Mouse (Mus musculus) lung, embryonic 15.5 days (tissue): ENCODE data around the gene P2ry12. TPM values are rescaled to one million over a fixed set of nuclear protein-coding genes. Genes with fewer than 3 reads are reported as not detected.

Experiments used
- ATAC-seq: fragments of 200-750 bp; cut with Nextera tagmentation; 2 replicates; pipeline ENCODE4 v1.8.0; 2017; ENCODE audit warnings: moderate number of reproducible peaks, borderline replicate concordance; ENCODE audit not compliant: low FRiP score, low TSS enrichment; ENCODE audit errors: extremely low read depth
- H3K27ac ChIP-seq: fragments of 300-500 bp; sonication (generic); 2 replicates; pipeline ENCODE4 v1.5.1; 2015; ENCODE audit warnings: moderate library complexity, mild to moderate bottlenecking, inconsistent platforms
- H3K27me3 ChIP-seq: fragments of 300-500 bp; sonication (generic); 2 replicates; pipeline ENCODE4 v1.6.1; 2015; ENCODE audit warnings: inconsistent platforms
- H3K36me3 ChIP-seq: fragments of 300-500 bp; sonication (generic); 2 replicates; pipeline ENCODE4 v1.6.1; 2015; ENCODE audit warnings: inconsistent platforms
- H3K4me1 ChIP-seq: fragments of 300-500 bp; sonication (generic); 2 replicates; pipeline ENCODE4 v1.6.1; 2015; ENCODE audit warnings: inconsistent platforms
- H3K4me2 ChIP-seq: fragments of 300-500 bp; sonication (generic); 2 replicates; pipeline ENCODE4 v1.6.1; 2015; ENCODE audit warnings: inconsistent platforms, mild to moderate bottlenecking, moderate library complexity
- H3K4me3 ChIP-seq: fragments of 300-500 bp; sonication (generic); 2 replicates; pipeline ENCODE4 v1.5.1; 2015; ENCODE audit warnings: mild to moderate bottlenecking, inconsistent platforms
- H3K9ac ChIP-seq: fragments of 300-500 bp; sonication (generic); 2 replicates; pipeline ENCODE4 v1.6.1; 2015; ENCODE audit warnings: inconsistent platforms
- H3K9me3 ChIP-seq: fragments of 300-500 bp; sonication (generic); 2 replicates; pipeline ENCODE4 v1.6.1; 2016; ENCODE audit warnings: inconsistent platforms
- WGBS: fragments of 180-500 bp; shearing (Covaris S2); methylation state at CpG from one replicate; pipeline ENCODE4 v1.1.7; 2015; 5-methylcytosine and 5-hydroxymethylcytosine counted together
- polyA plus RNA-seq: library from polyadenylated mRNA; unstranded; fragments of >200 nt; fragmentation: Nextera tagmentation; extraction: Ambion mirVana; gene quantifications from 2 replicates; pipeline ENCODE4 v1.2.1, GENCODE M21; 2015

P2ry12 gene
- polyA plus RNA-seq, 1 experiment from 2014 or later: 2.8 TPM

DNA sequence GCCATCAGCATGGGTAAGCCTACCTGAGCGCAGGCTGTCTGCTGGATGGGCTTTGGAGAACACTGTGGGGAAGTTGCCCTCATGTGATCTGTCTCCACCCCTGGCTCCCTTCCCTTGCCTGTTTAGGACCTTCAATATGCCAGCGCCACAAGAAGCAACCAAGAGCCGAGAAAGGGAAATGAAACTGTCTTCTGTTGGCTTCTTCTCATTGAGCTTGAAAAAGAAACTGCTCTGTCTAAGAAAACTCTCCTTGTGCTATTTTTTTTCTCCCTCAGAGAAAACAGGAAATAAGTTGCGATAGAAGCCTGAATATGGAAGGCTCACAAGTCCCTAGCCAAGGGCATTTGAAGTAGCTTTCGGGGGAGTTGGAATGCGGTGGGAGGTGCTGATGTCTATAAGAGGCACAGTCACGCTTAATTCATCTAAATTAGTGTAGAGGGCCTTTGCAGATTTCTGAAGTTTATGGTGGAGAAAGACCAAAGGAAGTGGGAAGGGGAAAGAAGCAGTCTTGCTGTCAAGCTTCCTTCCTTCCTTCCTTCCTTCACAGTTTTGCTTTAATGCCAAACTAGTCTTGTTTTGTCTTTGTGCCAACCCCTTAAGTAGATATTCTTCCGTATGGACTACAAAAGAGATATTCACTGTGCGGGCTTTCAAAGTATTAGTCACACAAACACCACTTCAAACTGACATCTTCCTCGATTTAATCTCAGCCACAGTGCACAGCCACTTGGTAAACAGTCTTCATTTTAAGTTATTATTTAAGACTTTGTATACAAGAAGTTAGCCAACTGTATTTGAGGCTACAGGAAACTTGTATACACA lies 33.7 kb downstream of the P2ry12 start:
- Histone ChIP-seq H3K4me3 (no peak overlapping the region), H3K4me2 (peak overlapping the region; percentile 28), H3K27ac (peak overlapping the region; percentile 89), H3K9me3 (no peaks in the 10 kb centered on the region), H3K36me3 (no peaks in the 10 kb centered on the region), H3K4me1 (peaks cover 15% of the 10 kb centered on the region; the same call in 1 of the 2 replicates), H3K27me3 (no peaks in the 10 kb centered on the region), H3K9ac (no peak overlapping the region)
- ATAC-seq: peak; percentile 90
- WGBS: 20% methylated on average over 10 of the region's 10 CpGs

DNA sequence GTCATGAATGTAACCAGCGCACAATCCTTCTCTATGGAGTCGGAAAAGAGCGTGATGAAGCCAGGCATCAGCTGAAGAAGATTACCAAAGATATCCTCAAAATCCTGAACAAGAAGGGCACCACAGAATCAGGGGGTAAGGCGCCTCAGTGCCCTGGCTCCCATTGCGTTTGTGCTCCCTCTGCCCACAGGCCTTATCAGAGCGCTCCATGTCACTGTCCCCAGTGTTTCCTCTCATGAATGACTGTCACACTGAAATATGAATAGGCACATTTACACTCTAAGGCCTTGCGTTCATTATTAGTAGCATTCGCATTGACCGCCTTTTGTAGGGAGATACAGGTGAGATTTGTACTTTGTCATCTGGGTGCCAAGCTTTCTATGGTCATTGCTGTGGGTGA lies 35.0 kb downstream of the P2ry12 start:
- no peak overlapping the region for H3K4me3 ChIP-seq
- H3K9me3 ChIP-seq: no peaks in the 10 kb centered on the region

DNA sequence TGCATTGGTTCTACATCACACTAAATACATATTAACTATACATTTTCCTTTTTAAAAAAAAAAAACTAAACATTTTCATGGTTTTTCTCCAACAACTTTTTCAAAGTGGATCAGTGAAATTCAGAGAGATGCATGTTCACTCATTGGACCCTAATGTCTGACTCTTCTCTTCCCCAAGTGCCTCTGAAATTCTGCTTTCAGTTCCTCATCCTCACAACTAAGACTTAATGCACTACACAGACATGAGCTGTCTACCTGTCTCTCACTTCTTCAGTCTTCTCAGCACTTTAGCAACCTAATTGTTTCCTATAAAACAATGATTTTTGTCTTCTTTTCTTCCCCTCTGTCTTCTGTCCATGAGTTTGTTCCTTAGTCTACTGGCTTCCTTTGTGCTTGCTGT lies 37.3 kb downstream of the P2ry12 start:
- Histone ChIP-seq H3K4me1 (peaks cover 15% of the 10 kb centered on the region; the same call in 1 of the 2 replicates), H3K9me3 (no peaks in the 10 kb centered on the region), H3K4me2 (no peak overlapping the region), H3K9ac (no peak overlapping the region), H3K36me3 (no peaks in the 10 kb centered on the region), H3K4me3 (no peak overlapping the region), H3K27me3 (no peaks in the 10 kb centered on the region), H3K27ac (no peak overlapping the region)
- no peak for ATAC-seq

More for the DNA sequence above, 35.0 kb downstream of the P2ry12 start:
- H3K27me3 ChIP-seq: no peaks in the 10 kb centered on the region
- no peaks in the 10 kb centered on the region for H3K36me3 ChIP-seq
- H3K27ac ChIP-seq: 0 out of 2 replicates have a peak overlapping the region, but pooled peaks have one; percentile 89
- H3K4me1 ChIP-seq: peaks cover 15% of the 10 kb centered on the region; the same call in 1 of the 2 replicates
- no peak overlapping the region for H3K4me2 ChIP-seq
- no peak for ATAC-seq
- no peak overlapping the region for H3K9ac ChIP-seq
- 92% methylated on average over 9 of the region's 9 CpGs for WGBS

- no peaks in the 10 kb centered on the region for H3K36me3 ChIP-seq
- H3K4me2 ChIP-seq: no peak overlapping the region
- H3K9ac ChIP-seq: no peak overlapping the region
- no peaks in the 10 kb centered on the region for H3K9me3 ChIP-seq
- no peak for ATAC-seq
- H3K27me3 ChIP-seq: no peaks in the 10 kb centered on the region
- H3K27ac ChIP-seq: no peak overlapping the region
- whole genome bisulfite sequencing: 94% methylated on average over 2 of the region's 2 CpGs
- H3K4me1 ChIP-seq: no peaks in the 10 kb centered on the region
- H3K4me3 ChIP-seq: no peak overlapping the region
Observed at GRCm38 (mm10) chr3:59222303-59222702, 40.4 kb downstream of the P2ry12 start.

- Histone ChIP-seq H3K9ac (no peak overlapping the region), H3K4me1 (no peaks in the 10 kb centered on the region), H3K4me2 (no peak overlapping the region), H3K4me3 (no peak overlapping the region), H3K36me3 (no peaks in the 10 kb centered on the region), H3K27ac (no peak overlapping the region), H3K27me3 (no peaks in the 10 kb centered on the region), H3K9me3 (no peaks in the 10 kb centered on the region)
- no peak for ATAC-seq
- 63% methylated on average over 2 of the region's 2 CpGs for WGBS
Observed at GRCm38 (mm10) chr3:59219326-59219725, 43.3 kb downstream of the P2ry12 start.

DNA sequence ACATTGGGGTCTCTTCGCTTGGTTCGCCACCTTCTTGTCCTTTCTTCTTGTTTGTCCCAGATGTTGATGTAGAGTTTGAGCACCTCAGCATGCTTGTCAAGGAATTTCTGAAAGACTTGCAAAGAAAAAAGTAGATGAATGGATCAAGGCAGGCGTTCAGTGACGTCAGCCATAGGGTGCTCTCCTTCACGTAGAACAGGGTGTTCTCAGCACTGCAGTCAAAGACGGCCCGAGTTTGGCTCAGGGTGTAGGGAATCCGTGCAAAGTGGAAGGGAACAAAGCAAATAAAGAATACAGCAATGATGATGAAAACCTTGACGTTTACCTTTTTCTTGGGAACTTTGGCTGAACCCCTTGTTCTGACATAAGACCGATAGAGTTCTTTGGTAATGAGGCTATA lies 45.5 kb downstream of the P2ry12 start:
- H3K27me3 ChIP-seq: no peaks in the 10 kb centered on the region
- H3K4me3 ChIP-seq: no peak overlapping the region
- H3K9me3 ChIP-seq: no peaks in the 10 kb centered on the region
- no peaks in the 10 kb centered on the region for H3K4me1 ChIP-seq
- no peak overlapping the region for H3K9ac ChIP-seq
- H3K4me2 ChIP-seq: no peak overlapping the region
- no peaks in the 10 kb centered on the region for H3K36me3 ChIP-seq
- WGBS: 80% methylated on average over 10 of the region's 10 CpGs
- no peak overlapping the region for H3K27ac ChIP-seq
- ATAC-seq: no peak

DNA sequence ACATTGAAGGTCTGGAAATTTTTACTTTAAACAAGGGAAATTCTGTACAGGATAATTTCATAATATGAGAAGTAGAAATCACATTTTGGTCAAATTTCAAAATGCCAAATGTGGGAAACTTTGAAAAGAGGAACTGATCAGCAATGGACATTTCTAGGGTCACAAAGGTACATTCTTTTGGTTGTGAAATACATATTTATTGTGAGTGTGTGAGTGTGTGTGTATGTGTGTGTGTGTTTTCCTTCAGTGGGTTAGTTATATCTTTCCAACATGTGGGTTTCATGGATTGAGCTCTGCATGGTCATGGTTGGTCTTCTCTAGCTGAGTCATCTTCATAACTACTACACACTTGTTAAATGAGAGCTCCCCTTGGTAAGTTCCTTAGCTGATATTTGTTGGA lies 50.3 kb downstream of the P2ry12 start:
- H3K4me2 ChIP-seq: no peak overlapping the region
- no peak overlapping the region for H3K9ac ChIP-seq
- H3K9me3 ChIP-seq: no peaks in the 10 kb centered on the region
- H3K27ac ChIP-seq: no peak overlapping the region
- ATAC-seq: no peak
- no peak overlapping the region for H3K4me3 ChIP-seq
- H3K27me3 ChIP-seq: no peaks in the 10 kb centered on the region
- no peaks in the 10 kb centered on the region for H3K36me3 ChIP-seq
- H3K4me1 ChIP-seq: peaks cover 3% of the 10 kb centered on the region; the same call in 1 of the 2 replicates

DNA sequence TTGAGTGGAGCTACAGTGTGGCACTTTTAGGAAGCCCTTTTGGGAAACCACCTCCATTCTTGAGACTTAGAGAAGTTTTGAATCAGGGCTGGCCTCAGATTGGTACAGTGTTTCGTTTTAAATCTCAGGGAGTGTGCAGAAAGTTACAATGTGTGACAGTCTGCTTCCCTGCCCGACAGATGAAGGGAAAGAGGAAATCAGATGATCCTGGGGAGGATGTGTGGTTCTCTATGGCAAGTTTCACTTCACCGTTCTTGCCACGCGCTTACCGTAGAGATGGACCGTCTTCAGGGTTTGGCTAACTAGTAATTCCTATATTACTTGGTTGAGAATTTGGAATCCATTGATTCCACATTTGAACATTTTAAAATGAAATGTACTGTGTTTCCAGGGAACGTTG lies 50.9 kb downstream of the P2ry12 start:
- H3K9ac ChIP-seq: no peak overlapping the region
- no peaks in the 10 kb centered on the region for H3K9me3 ChIP-seq
- no peak for ATAC-seq
- H3K27ac ChIP-seq: no peak overlapping the region
- no peaks in the 10 kb centered on the region for H3K27me3 ChIP-seq
- H3K36me3 ChIP-seq: no peaks in the 10 kb centered on the region
- H3K4me1 ChIP-seq: peaks cover 3% of the 10 kb centered on the region; the same call in 1 of the 2 replicates
- 82% methylated on average over 8 of the region's 8 CpGs for WGBS
- H3K4me3 ChIP-seq: no peak overlapping the region
- H3K4me2 ChIP-seq: no peak overlapping the region

DNA sequence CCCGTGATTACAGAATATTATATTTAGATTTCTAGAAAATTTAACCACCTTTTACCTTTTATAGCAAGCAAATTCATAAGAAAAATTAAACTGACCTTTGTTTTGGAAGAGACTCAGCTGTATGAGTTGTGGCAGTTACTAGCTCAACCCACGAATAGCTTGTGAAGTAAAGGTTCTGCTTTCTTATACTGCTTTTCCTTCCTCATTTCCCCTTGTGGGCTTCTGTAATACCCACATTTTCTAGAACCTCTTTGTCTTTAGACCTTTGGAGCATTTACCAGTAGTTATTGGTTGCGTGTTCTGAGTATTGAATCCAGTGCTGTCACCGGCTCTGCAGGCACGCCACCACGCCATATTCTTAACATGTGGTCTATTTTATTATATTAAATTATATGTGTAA lies 51.9 kb downstream of the P2ry12 start, which contains the start of gene P2ry13:
Gene P2ry13 (minus strand): TSS at position 156 of the 400 bp plus-strand sequence.
- Histone ChIP-seq H3K9me3 (no peaks in the 10 kb centered on the region), H3K36me3 (no peaks in the 10 kb centered on the region), H3K4me3 (no peak within 1 kb of the TSS), H3K27ac (no peak within 1 kb of the TSS), H3K4me1 (peaks cover 3% of the 10 kb centered on the region; the same call in 1 of the 2 replicates), H3K27me3 (no peaks in the 10 kb centered on the region), H3K4me2 (no peak within 1 kb of the TSS), H3K9ac (no peak within 1 kb of the TSS)
- no peak for ATAC-seq
- 86% methylated on average over 6 of the region's 6 CpGs for WGBS

DNA sequence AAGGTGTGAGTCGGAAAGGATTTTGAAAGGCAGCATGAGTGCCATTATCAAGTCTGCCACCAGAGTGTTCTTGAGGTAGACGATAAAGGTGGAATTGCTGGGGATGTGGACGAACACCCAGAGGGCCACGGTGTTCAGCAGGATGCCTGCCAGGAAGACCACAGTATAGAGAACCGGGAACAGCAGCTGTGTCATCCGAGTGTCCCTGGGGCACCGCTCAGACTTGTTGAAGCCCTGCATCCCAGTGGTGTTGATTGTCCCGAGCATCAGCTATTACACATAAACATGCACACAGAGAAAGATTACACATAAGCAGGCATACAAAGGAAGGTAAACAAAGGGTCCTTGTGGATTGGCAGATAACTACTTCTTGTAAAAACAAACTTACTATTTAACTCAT lies 52.6 kb downstream of the P2ry12 start:
- Histone ChIP-seq H3K27me3 (no peaks in the 10 kb centered on the region), H3K9me3 (no peaks in the 10 kb centered on the region), H3K4me2 (no peak overlapping the region), H3K4me1 (peaks cover 9% of the 10 kb centered on the region), H3K9ac (no peak overlapping the region), H3K27ac (no peak overlapping the region), H3K4me3 (no peak overlapping the region), H3K36me3 (no peaks in the 10 kb centered on the region)
- no peak for ATAC-seq
- WGBS: 57% methylated on average over 8 of the region's 8 CpGs

GRCm38 (mm10) chr3:59208650-59209548 lies 53.8 kb downstream of the P2ry12 start:
- no peak overlapping the region for H3K4me2 ChIP-seq
- no peaks in the 10 kb centered on the region for H3K9me3 ChIP-seq
- peaks cover 20% of the 10 kb centered on the region for H3K4me1 ChIP-seq
- H3K36me3 ChIP-seq: no peaks in the 10 kb centered on the region
- H3K9ac ChIP-seq: no peak overlapping the region
- peak; percentile 27; the same call in 1 of the 2 replicates for ATAC-seq
- no peaks in the 10 kb centered on the region for H3K27me3 ChIP-seq
- H3K4me3 ChIP-seq: no peak overlapping the region
- H3K27ac ChIP-seq: no peak overlapping the region
- WGBS: 60% methylated on average over 4 of the region's 4 CpGs

DNA sequence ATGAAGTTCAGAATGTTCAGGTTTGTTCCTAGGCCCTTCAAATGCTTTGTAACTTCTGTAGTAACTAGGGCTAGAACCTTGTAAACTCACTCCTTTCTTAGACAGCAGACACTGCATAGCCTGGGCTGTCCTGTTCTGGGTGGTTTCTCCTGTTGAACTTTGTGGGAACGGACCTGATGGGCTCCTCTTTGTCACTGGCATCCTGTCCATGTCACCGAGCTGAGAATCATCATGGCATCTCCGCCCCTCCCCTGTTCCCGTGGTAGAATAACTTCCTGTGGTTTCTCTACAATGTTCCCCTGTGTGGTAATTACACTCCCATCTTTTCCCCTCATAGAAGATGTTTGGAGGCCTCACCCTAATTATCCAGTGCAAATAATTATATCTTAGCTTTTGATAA lies 56.7 kb downstream of the P2ry12 start:
- no peak for ATAC-seq

More for the DNA sequence above, 56.7 kb downstream of the P2ry12 start:
- Histone ChIP-seq H3K27me3 (no peaks in the 10 kb centered on the region), H3K27ac (no peak overlapping the region), H3K9me3 (no peaks in the 10 kb centered on the region), H3K36me3 (no peaks in the 10 kb centered on the region), H3K9ac (no peak overlapping the region), H3K4me3 (no peak overlapping the region), H3K4me2 (no peak overlapping the region), H3K4me1 (peaks cover 21% of the 10 kb centered on the region)
- 79% methylated on average over 4 of the region's 4 CpGs for WGBS
